In the genomic region with DNA sequence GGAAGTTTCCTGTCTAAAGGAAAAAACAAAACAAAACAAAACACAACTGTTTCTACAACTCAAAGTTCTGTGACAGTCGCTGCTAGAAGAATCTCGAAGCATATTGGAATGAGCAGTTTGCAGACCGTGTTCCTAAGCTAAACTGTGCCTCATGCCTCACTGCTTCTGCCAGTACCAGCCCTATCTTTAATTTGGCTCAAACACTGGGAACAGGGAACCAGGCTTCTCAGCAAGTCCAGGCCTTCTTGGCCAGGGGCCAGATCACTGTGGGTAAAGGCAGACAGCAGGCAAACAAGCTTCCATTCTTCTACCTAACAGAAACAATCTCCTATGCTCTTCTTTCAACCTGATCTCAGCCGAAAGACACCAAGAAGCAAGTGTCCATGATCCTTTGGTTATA, we compare ENCODE assay signal across 10 mouse cellular contexts. TPM values are rescaled to one million over a fixed set of nuclear protein-coding genes. Genes with fewer than 3 reads are reported as not detected.
DNase-seq lines count a peak whose midpoint lies in the region; ATAC-seq and TF ChIP-seq lines count a peak whose summit lies in the region.
"Had no signal": no experiment of that assay in that cellular context is flagged by ENCODE, and none has a peak within 500 bp of the region (broad histone marks: within the 10 kb centered on the region; RNA-seq: fewer than 3 reads in every experiment).

No protein-coding gene starts in this region.

- peak overlapping the region; percentile 42; the same call in 1 of the 2 replicates for H3K27ac ChIP-seq in forebrain, embryonic 12.5 days
- no peak overlapping the region for H3K27ac ChIP-seq in forebrain, embryonic 10.5 days
- peak overlapping the region; percentile 70 for H3K27ac ChIP-seq in spleen, adult 2 months (ENCODE audit: insufficient read depth, low read length)
- H3K27ac ChIP-seq in heart, adult 2 months: peak overlapping the region; percentile 71
- H3K27ac ChIP-seq: neural tube, embryonic 12.5 days had no signal

- no peaks in the 10 kb centered on the region for H3K79me2 ChIP-seq in heart, adult 2 months (replicated peaks; ENCODE audit: control insufficient read depth, insufficient read depth, low read length)

- no peak overlapping the region for H3K4me3 ChIP-seq in forebrain, embryonic 12.5 days (replicated peaks)
- no peak overlapping the region for H3K4me3 ChIP-seq in forebrain, embryonic 10.5 days
- no peak overlapping the region for H3K4me3 ChIP-seq in spleen, adult 2 months (ENCODE audit: extremely low read depth, insufficient read depth, insufficient read length)
- H3K4me3 ChIP-seq in heart, adult 2 months: no peak overlapping the region
- H3K4me3 ChIP-seq: neural tube, embryonic 12.5 days had no signal

- peak; percentile 65; the same call in 1 of the 2 replicates for ATAC-seq in forebrain, embryonic 12.5 days (ENCODE audit: low FRiP score)

- H3K9ac ChIP-seq in forebrain, embryonic 12.5 days: no peak overlapping the region
- no peak overlapping the region for H3K9ac ChIP-seq in heart, adult 2 months (ENCODE audit: low read depth, low read length)
- H3K9ac ChIP-seq: neural tube, embryonic 12.5 days had no signal

- H3K4me1 ChIP-seq in forebrain, embryonic 12.5 days: peaks cover 2% of the 10 kb centered on the region; the same call in 1 of the 2 replicates
- peaks cover 7% of the 10 kb centered on the region; the same call in 1 of the 2 replicates for H3K4me1 ChIP-seq in forebrain, embryonic 10.5 days
- H3K4me1 ChIP-seq in spleen, adult 2 months (ENCODE audit: control insufficient read depth, insufficient read depth, insufficient read length): peaks cover 4% of the 10 kb centered on the region; the same call in 1 of the 2 replicates
- H3K4me1 ChIP-seq in heart, adult 2 months (ENCODE audit: control insufficient read depth, insufficient read depth, low read length): peaks cover 6% of the 10 kb centered on the region
- H3K4me1 ChIP-seq: neural tube, embryonic 12.5 days had no signal

- intact Hi-C loops in heart, adult 2 months (cut with DNase I): loop anchor here (10.0 kb wide), 1 partner anchor 52 kb away; a partner anchor contains a TSS

- DNase-seq in forebrain, embryonic 10.5 days (ENCODE audit: extremely low spot score, low spot score): no peak
- no peak for DNase-seq in spleen, adult 2 months (ENCODE audit: low read depth in 1 of 2, low spot score in 2 of 2)
- no peak for DNase-seq in spleen, postnatal 14 days (ENCODE audit: low spot score in 2 of 2)
- DNase-seq in heart, adult 2 months: peak; percentile 64 to 66
- DNase-seq in kidney, postnatal 25 days: peak; percentile 57 to 58
- DNase-seq in right cerebral cortex, postnatal 4 days: peak; percentile 65
- DNase-seq in spleen, postnatal 4 days (ENCODE audit: low spot score in 2 of 2): no peak

- no peak for TF ChIP-seq POLR2A in spleen, adult 2 months (IDR thresholded peaks at IDR 0.05; ENCODE audit: low read depth, low read length)
- TF ChIP-seq POLR2A in heart, adult 2 months (IDR thresholded peaks at IDR 0.05; ENCODE audit: insufficient read depth, low read depth, low read length): no peak

- no peaks in the 10 kb centered on the region for H3K36me3 ChIP-seq in forebrain, embryonic 12.5 days (replicated peaks)
- no peaks in the 10 kb centered on the region for H3K36me3 ChIP-seq in forebrain, embryonic 10.5 days (replicated peaks)
- H3K36me3 ChIP-seq in spleen, adult 2 months (ENCODE audit: control insufficient read depth, insufficient read depth, low read length): no peaks in the 10 kb centered on the region
- no peaks in the 10 kb centered on the region; the same call in 1 of the 2 replicates for H3K36me3 ChIP-seq in heart, adult 2 months (ENCODE audit: control insufficient read depth, insufficient read depth, low read length)
- H3K36me3 ChIP-seq: neural tube, embryonic 12.5 days had no signal

- no peak for TF ChIP-seq CTCF in spleen, adult 2 months (IDR thresholded peaks at IDR 0.05; ENCODE audit: extremely low read depth, insufficient read depth, insufficient read length, insufficient replicate concordance)
- no peak for TF ChIP-seq CTCF in heart, adult 2 months (IDR thresholded peaks at IDR 0.05)

- H3K4me2 ChIP-seq in forebrain, embryonic 12.5 days: no peak overlapping the region
- H3K4me2 ChIP-seq: neural tube, embryonic 12.5 days had no signal

- TF ChIP-seq EP300 in heart, adult 2 months (IDR thresholded peaks at IDR 0.05; ENCODE audit: insufficient read depth, low read depth, low read length): no peak

- 71% methylated on average over 4 of the region's 4 CpGs for WGBS in forebrain, embryonic 12.5 days
- WGBS in forebrain, embryonic 10.5 days: 91% methylated on average over 4 of the region's 4 CpGs
- WGBS in spleen, adult 2 months: 79% methylated on average over 4 of the region's 4 CpGs
- WGBS in heart, adult 2 months: 44% methylated on average over 4 of the region's 4 CpGs

- no peaks in the 10 kb centered on the region for H3K9me3 ChIP-seq in forebrain, embryonic 12.5 days
- H3K9me3 ChIP-seq in forebrain, embryonic 10.5 days: no peaks in the 10 kb centered on the region
- H3K9me3 ChIP-seq: neural tube, embryonic 12.5 days had no signal

- peaks cover 39% of the 10 kb centered on the region for H3K27me3 ChIP-seq in forebrain, embryonic 12.5 days
- peaks cover 99% of the 10 kb centered on the region for H3K27me3 ChIP-seq in forebrain, embryonic 10.5 days (ENCODE audit: poor library complexity, severe bottlenecking)
- H3K27me3 ChIP-seq in spleen, adult 2 months (ENCODE audit: control insufficient read depth, insufficient read depth, low read length): no peaks in the 10 kb centered on the region
- H3K27me3 ChIP-seq in heart, adult 2 months (ENCODE audit: control insufficient read depth, insufficient read depth, low read length): no peaks in the 10 kb centered on the region
- H3K27me3 ChIP-seq: CH12.LX had no signal

RNA-seq across cellular contexts. Expression of a gene that starts 56.5 kb away (rescaled TPM):
- 5,994 and 6,112 TPM in 2 replicates for polyA plus RNA-seq in forebrain, embryonic 12.5 days (2016; fragmentation: Nextera tagmentation; extraction: Ambion mirVana)
- 2,014 and 2,296 TPM in 2 replicates for polyA plus RNA-seq in forebrain, embryonic 10.5 days (2016; fragmentation: Nextera tagmentation; extraction: Ambion mirVana)
- polyA plus RNA-seq in spleen, adult 2 months (2012; rRNA removed): 327 and 363 TPM in 2 replicates
- total RNA-seq in heart, adult 2 months (2021): 100 to 1,000 TPM; 435 to 610 TPM
- 211 and 313 TPM in 2 replicates for polyA plus RNA-seq in heart, adult 2 months (2012; rRNA removed)

Comparison
In these comparisons a context has a peak if more than half of its experiments do, and no peak if none do; other contexts are left out.
1. DNase-seq: peak in heart, adult 2 months (2 of 2), kidney, postnatal 25 days (2 of 2) and right cerebral cortex, postnatal 4 days (single experiment); none in forebrain, embryonic 10.5 days (single experiment), spleen, adult 2 months (0 of 2), spleen, postnatal 14 days (0 of 2) and spleen, postnatal 4 days (0 of 2).